Mouse (Mus musculus) central nervous system, embryonic 11.5 days (tissue): ENCODE measurements around the gene Olfr552. TPM values are rescaled to one million over a fixed set of nuclear protein-coding genes. Genes with fewer than 3 reads are reported as not detected.

Experiments used
- polyA plus RNA-seq: library from polyadenylated mRNA; depleted of rRNA; stranded (reverse); fragments of >200 nt; gene quantifications from 2 replicates; pipeline ENCODE4 v1.2.3, GENCODE M21; 2012; rRNA removed

Olfr552 gene
- not detected in 2 replicates for polyA plus RNA-seq

DNA sequence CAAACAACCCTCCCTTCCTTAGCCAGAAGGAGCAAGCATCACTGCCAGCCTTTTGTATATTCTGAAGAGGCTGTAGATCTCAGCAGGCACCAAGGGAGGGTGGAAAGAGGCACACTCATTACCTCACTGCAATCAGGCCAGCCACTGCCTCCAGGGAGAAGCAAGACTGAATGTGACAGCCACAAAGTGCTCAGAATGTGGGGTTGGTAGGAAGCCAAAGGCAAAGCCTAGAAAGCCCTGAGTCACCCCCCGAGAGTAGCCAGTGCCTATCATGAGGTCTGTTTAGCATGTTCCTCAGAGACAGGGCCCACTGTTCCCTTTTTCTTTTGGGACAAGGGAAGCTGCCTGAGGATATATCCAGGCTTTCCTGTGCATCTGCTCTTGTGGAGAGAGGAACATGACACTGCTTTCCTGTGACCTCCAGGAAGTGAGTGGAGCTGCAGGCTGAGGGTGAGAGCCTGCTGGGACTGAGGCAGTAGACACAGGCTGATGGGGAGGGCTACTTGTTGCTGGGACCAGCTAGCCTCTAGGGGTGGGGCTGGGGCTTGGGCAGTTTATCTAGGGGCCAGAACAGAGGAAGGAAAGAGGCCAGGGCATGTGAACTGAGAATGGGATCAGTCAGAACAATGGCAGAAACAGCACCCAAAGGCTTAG, at the start of gene Olfr552:
TSS of gene Olfr552 (plus strand) at position 393 of the 654 bp plus-strand sequence.

DNA sequence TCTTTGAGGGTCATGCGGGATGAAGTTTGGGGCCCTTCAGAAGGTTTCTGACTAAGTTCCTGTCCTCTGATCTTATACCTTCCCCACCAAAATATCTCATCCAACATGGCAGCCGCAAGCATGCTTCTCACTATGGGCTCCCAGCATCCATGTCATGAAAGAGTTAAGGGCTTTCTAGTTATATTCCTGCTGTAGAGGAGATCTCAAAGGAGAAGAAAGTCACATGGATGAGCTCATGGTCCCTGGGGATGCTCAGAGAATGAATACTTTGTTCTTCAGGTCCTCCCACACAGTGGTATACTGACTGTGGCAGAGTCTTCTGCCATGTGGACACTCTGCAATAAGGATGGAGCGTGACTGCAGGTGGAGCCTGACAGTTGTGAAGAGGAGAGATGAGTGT, 48.0 kb upstream of the Olfr552 start, which contains the start of gene Olfr549:
TSS of gene Olfr549 (plus strand) at position 301 of the 400 bp plus-strand sequence.

DNA sequence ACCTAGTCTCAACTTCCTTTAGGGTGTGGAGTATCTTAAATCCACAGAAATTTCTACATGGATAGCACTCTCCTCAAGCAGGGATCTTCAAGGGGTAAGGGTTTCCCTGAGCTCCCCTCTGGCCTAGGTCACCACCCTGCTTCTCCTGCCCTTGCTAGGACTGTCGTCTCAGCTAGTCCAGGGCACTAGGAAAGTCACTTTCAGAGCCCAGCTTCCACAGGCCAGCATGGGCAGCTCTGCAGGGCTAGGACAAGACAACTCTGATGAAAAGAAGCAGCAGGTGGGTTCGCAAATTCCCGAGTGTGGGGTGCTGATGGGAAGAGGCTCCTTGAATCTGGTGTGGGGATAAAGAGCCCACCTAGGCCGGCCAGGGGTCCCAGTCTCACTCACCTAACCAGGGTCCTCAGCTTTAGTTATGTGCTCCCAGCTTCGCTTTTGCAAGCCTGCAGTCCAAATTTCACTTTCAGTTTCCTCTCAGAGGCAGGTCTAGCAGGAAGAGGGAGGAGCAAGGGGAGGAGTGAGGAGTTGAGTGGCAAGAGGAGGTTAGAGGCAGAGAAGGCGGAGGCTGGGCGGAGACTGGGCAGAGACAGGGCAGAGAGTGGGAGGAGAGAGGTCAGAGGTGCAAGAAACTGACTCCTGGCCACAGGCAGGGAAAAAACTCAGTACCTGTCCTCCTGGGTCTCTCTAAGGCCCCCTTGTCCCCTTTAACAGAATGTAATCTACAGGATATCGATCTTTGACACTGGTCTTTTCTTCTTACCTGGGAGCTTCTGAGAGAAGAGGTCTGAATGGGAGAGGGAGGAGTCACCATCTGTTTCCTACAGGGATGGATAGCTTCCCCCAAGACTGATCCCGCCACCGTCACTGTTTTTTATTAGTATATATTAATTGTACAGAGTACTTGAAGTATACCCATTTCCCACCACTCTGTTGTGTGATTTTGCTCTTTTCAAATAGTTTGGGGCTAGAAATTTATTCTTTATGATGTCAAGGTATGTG, 32.3 kb upstream of the Olfr552 start, which contains the start of gene Trim21:
TSS of gene Trim21 (minus strand) at position 488 of the 999 bp plus-strand sequence.

DNA sequence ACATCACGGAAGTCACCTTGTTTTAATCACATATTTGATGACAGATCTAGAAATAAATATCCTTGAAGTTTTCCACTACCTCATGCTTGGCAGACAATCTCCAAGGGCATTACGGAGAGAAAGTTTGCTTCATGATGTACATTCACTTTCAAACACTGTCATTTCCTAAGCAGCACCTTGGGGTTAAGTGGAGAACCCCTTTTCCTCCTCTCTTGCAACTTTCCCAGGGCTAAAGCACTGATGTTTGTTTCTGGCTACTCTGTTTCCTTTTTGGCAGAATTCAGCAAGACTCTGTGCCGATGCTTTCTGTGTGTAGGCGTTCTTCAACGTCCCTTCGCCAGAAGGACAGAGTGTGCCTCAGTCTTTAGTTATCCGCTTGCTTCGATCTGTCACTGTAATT, 26.4 kb upstream of the Olfr552 start, which contains the start of gene Olfr550:
TSS of gene Olfr550 (plus strand) at position 301 of the 400 bp plus-strand sequence.

DNA sequence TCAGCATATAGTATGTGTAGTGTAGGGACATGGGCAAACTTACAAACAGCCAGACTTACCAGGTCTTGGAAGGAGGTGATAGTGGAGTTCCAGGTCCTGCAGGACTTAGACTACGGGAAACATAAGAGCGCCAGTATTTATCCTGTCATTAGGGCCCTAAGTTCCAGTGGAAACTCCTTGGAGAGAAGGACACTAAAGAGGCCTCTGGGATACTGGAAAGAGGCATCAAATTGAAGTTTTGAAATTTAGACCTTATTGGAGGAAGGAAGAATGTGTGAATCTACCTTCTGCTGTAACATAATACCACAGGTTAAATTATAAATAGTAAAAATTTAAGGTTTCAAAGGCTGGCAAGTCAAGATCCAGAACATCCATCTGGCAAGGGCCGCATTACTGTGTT, 5.8 kb upstream of the Olfr552 start, which contains the start of gene Olfr551:
TSS of gene Olfr551 (minus strand) at position 101 of the 400 bp plus-strand sequence.

DNA sequence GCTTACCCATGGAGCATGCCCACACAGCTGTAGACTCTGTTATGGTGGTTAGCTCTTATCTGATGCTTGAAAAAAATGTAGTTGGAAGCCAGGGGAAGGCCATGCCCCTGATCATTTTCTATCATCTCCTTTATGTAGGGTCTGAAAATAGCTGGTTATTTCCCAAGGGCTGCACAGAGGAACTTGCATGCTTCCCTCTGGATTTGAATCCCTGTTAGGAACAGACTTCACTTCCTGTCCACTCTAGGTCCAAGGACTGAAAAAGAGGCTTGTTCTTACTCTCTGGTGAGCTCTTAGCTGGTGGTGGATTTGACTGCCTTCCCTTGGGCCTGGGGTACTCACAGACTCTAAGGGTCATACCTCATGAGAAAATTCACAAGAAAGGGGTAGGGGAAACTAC, 20.5 kb downstream of the Olfr552 start, which contains the start of gene Olfr553:
TSS of gene Olfr553 (minus strand) at position 101 of the 400 bp plus-strand sequence.

DNA sequence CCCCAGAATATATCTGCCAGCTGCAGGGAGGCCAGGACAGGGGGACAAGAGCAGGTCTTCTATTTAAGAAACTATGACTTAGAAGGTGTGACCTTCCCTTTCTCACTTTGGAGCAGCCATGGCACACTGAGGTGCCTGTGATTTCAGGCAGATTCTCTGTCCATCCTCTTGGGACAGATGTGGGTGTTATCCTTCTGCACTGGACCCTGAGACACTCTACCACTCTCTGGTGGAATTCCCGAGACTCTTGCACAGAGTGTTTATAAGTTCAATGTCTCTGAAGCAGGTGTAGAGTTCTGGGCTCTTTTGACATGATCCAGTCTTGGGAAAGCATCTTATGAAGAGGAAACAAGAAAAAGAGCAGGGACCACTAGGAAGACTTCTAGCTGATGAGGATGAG, 40.6 kb downstream of the Olfr552 start, which contains the start of gene Olfr554:
TSS of gene Olfr554 (plus strand) at position 301 of the 400 bp plus-strand sequence.

Other genes starting within 250 kb of the Olfr552 start
- gene Rrm1, start 156.1 kb upstream of the Olfr552 start, polyA plus RNA-seq = 159 and 361 TPM in 2 replicates
- gene Olfr543, start 116.1 kb upstream of the Olfr552 start, polyA plus RNA-seq = not detected in 2 replicates
- gene Olfr544, start 109.5 kb upstream of the Olfr552 start, polyA plus RNA-seq = not detected in 2 replicates
- gene Olfr545, start 98.2 kb upstream of the Olfr552 start, polyA plus RNA-seq = not detected in 2 replicates
- not detected in 2 replicates for gene Olfr547, start 63.0 kb upstream of the Olfr552 start, polyA plus RNA-seq
- 0.01 TPM in 1 of 2 replicates, not detected in the other for gene Olfr548-ps1, start 56.9 kb upstream of the Olfr552 start, polyA plus RNA-seq
- not detected in 2 replicates for gene Olfr549, start 47.9 kb upstream of the Olfr552 start, polyA plus RNA-seq
- 4.2 and 5.1 TPM in 2 replicates for gene Trim21, start 32.3 kb upstream of the Olfr552 start, polyA plus RNA-seq
- gene Olfr550, start 26.3 kb upstream of the Olfr552 start, polyA plus RNA-seq = not detected in 2 replicates
- gene Olfr551, start 5.9 kb upstream of the Olfr552 start, polyA plus RNA-seq = not detected in 2 replicates
- not detected in 2 replicates for gene Olfr553, start 20.4 kb downstream of the Olfr552 start, polyA plus RNA-seq
- gene Olfr554, start 40.7 kb downstream of the Olfr552 start, polyA plus RNA-seq = not detected in 2 replicates
- gene Olfr555, start 61.1 kb downstream of the Olfr552 start, polyA plus RNA-seq = not detected in 2 replicates
- gene Olfr556, start 67.1 kb downstream of the Olfr552 start, polyA plus RNA-seq = not detected in 2 replicates
- gene Trim68, start 89.6 kb downstream of the Olfr552 start, polyA plus RNA-seq = 20.2 and 24.8 TPM in 2 replicates
- 0.06 TPM in 1 of 2 replicates, not detected in the other for gene Olfr557, start 98.1 kb downstream of the Olfr552 start, polyA plus RNA-seq
- gene Olfr558, start 104.4 kb downstream of the Olfr552 start, polyA plus RNA-seq = 0.04 and 0.21 TPM in 2 replicates
- gene Olfr33, start 121.3 kb downstream of the Olfr552 start, polyA plus RNA-seq = not detected in 2 replicates
- not detected in 2 replicates for gene Olfr559, start 129.7 kb downstream of the Olfr552 start, polyA plus RNA-seq
- not detected in 2 replicates for gene Olfr560, start 161.6 kb downstream of the Olfr552 start, polyA plus RNA-seq
- gene Olfr78, start 161.7 kb downstream of the Olfr552 start, polyA plus RNA-seq = 0.06 and 0.15 TPM in 2 replicates
- 0.05 TPM in 1 of 2 replicates, not detected in the other for gene Olfr561, start 173.5 kb downstream of the Olfr552 start, polyA plus RNA-seq
- gene Olfr564, start 205.7 kb downstream of the Olfr552 start, polyA plus RNA-seq = not detected in 2 replicates